Mouse (Mus musculus): ENCODE data around the gene Zbtb48.

GRCm38 (mm10) chr4:152029087-152029486 is 1.6 kb upstream of the Zbtb48 start:
- TF ChIP-seq POLR2A (IDR thresholded peaks at IDR 0.05; ENCODE audit: insufficient read depth, low read depth, low read length) (no peak), CTCF (IDR thresholded peaks at IDR 0.05) (peak; percentile 70), EP300 (IDR thresholded peaks at IDR 0.05; ENCODE audit: insufficient read depth, low read depth, low read length) (no peak)

All from heart, adult 2 months (tissue).